Mouse (Mus musculus) neural tube, embryonic 15.5 days (tissue): Measurements from ENCODE around the gene Ddx43. TPM values are rescaled to one million over a fixed set of nuclear protein-coding genes. Genes with fewer than 3 reads are reported as not detected.
"Not testable (repeated sequence)": the region's sequence is repeated elsewhere in the genome, so short reads cannot be mapped to it uniquely, and the experiment has no call there.

ENCODE experiments used
- ATAC-seq: fragments of 200-750 bp; cut with Nextera tagmentation; 2 replicates; pipeline ENCODE4 v1.8.0; 2017; ENCODE audit warnings: mild to moderate bottlenecking, moderate TSS enrichment, moderate library complexity; ENCODE audit not compliant: low FRiP score
- H3K27ac ChIP-seq: fragments of 300-500 bp; sonication (generic); replicated peaks from 2 replicates; pipeline ENCODE4 v1.5.1; 2015; ENCODE audit warnings: mild to moderate bottlenecking, inconsistent platforms
- H3K27me3 ChIP-seq: fragments of 300-500 bp; sonication (generic); replicated peaks from 2 replicates; pipeline ENCODE4 v1.6.1; 2015; ENCODE audit warnings: inconsistent platforms
- H3K36me3 ChIP-seq: fragments of 300-500 bp; sonication (generic); 2 replicates; pipeline ENCODE4 v1.6.1; 2015; ENCODE audit warnings: inconsistent platforms
- H3K4me1 ChIP-seq: fragments of 300-500 bp; sonication (generic); 2 replicates; pipeline ENCODE4 v1.6.1; 2015; ENCODE audit warnings: inconsistent platforms
- H3K4me2 ChIP-seq: fragments of 300-500 bp; sonication (generic); 2 replicates; pipeline ENCODE4 v1.6.1; 2015; ENCODE audit warnings: inconsistent platforms, mild to moderate bottlenecking, moderate library complexity
- H3K4me3 ChIP-seq: fragments of 300-500 bp; sonication (generic); replicated peaks from 2 replicates; pipeline ENCODE4 v1.5.1; 2015; ENCODE audit warnings: mild to moderate bottlenecking, inconsistent platforms
- H3K9ac ChIP-seq: fragments of 300-500 bp; sonication (generic); replicated peaks from 2 replicates; pipeline ENCODE4 v1.6.1; 2015; ENCODE audit warnings: mild to moderate bottlenecking, inconsistent platforms
- H3K9me3 ChIP-seq: fragments of 300-500 bp; sonication (generic); replicated peaks from 2 replicates; pipeline ENCODE4 v1.6.1; 2016; ENCODE audit warnings: inconsistent platforms
- WGBS: fragments of 180-500 bp; shearing (Covaris S2); methylation state at CpG from one replicate; pipeline ENCODE4 v1.1.7; 2015; ENCODE audit warnings: mixed read lengths; 5-methylcytosine and 5-hydroxymethylcytosine counted together
- polyA plus RNA-seq: library from polyadenylated mRNA; unstranded; fragments of >200 nt; fragmentation: Nextera tagmentation; extraction: Ambion mirVana; gene quantifications from 2 replicates; pipeline ENCODE4 v1.2.1, GENCODE M21; 2015

Ddx43 gene
- polyA plus RNA-seq, 1 experiment from 2014 or later = 0.65 TPM

- Histone ChIP-seq H3K27me3 (no peaks in the 10 kb centered on the region), H3K36me3 (no peaks in the 10 kb centered on the region), H3K9me3 (no peaks in the 10 kb centered on the region), H3K4me1 (no peaks in the 10 kb centered on the region), H3K4me2 (no peak overlapping the region), H3K27ac (no peak overlapping the region), H3K4me3 (no peak overlapping the region), H3K9ac (no peak overlapping the region)
- ATAC-seq = no peak
- 49% methylated on average over 2 of the region's 2 CpGs for WGBS
Measured at GRCm38 (mm10) chr9:78360484-78360872, 35.1 kb upstream of the Ddx43 start.

DNA sequence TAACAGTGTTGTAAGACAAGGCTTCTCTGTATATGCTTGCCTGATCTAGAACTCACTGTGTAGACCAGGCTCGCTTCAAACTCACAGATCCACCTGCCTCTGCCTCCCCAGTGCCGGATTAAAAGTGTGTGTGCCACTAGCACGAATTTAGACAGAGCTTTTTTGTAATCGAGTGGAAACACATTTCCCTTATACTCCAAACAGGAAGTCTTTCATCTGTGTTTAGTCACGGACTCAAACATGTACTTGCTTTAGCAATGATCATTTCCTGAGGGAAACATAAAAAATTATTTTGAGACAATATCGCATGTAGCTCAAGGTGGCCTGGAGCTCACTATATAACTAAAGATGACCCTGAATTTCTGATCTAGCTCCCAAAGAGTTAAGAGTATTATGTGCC is 32.2 kb upstream of the Ddx43 start:
- H3K4me2 ChIP-seq = no peak overlapping the region
- no peak overlapping the region for H3K4me3 ChIP-seq
- H3K36me3 ChIP-seq = no peaks in the 10 kb centered on the region
- ATAC-seq = no peak
- 78% methylated on average over 6 of the region's 6 CpGs for WGBS
- no peaks in the 10 kb centered on the region for H3K4me1 ChIP-seq
- H3K27ac ChIP-seq = no peak overlapping the region
- H3K27me3 ChIP-seq = no peaks in the 10 kb centered on the region
- H3K9ac ChIP-seq = no peak overlapping the region
- H3K9me3 ChIP-seq = no peaks in the 10 kb centered on the region

- 90% methylated on average over 6 of the region's 6 CpGs for WGBS
- Histone ChIP-seq H3K9me3 (no peaks in the 10 kb centered on the region), H3K27ac (no peak overlapping the region), H3K9ac (no peak overlapping the region), H3K4me2 (no peak overlapping the region), H3K36me3 (no peaks in the 10 kb centered on the region), H3K27me3 (no peaks in the 10 kb centered on the region), H3K4me1 (no peaks in the 10 kb centered on the region), H3K4me3 (no peak overlapping the region)
- no peak for ATAC-seq
Measured at GRCm38 (mm10) chr9:78364701-78365100, 30.9 kb upstream of the Ddx43 start.

DNA sequence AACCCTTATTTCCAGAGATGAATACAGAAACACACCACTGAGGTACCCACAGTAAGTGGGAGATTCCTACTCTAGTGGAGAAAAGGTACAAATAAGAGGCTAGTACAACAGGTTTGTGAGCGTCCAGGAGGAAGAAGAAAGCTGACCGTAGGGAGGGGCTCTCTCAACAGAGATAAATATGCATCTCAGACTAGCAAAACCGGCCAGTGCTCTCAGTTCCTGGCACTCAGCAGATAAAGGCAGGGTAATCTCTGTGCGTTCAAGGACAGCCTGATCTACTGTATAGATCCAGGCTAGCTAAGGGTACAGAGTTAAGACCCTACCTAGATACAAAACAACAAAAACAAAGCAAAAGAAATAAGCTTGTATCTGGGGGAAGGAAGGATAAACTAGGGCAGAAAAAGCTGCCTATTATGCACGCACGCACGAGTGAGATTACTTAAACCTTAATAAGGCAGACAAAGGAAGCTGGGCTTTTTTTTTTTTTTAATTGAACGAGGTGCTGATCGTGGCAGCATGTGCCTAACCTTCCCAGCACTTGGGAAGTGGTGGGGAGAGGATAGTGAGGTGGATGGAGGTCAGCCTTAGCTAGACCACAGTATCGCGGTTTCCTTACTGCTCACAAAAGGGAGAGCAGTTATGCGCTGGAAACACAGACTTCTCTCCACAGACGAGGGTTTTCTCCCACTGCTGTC is 29.6 kb upstream of the Ddx43 start:
- no peak overlapping the region for H3K4me3 ChIP-seq
- 77% methylated on average over 13 of the region's 13 CpGs for WGBS
- H3K4me2 ChIP-seq = no peak overlapping the region
- H3K27me3 ChIP-seq = no peaks in the 10 kb centered on the region
- no peaks in the 10 kb centered on the region for H3K4me1 ChIP-seq
- H3K36me3 ChIP-seq = no peaks in the 10 kb centered on the region
- no peaks in the 10 kb centered on the region for H3K9me3 ChIP-seq
- ATAC-seq = no peak
- no peak overlapping the region for H3K27ac ChIP-seq
- no peak overlapping the region for H3K9ac ChIP-seq

- WGBS = 94% methylated on average over 16 of the region's 16 CpGs
Measured at GRCm38 (mm10) chr9:78367959-78368358, 27.6 kb upstream of the Ddx43 start, which contains the start of gene Dppa5a. Dppa5a (minus strand) TSS chr9:78368177.

DNA sequence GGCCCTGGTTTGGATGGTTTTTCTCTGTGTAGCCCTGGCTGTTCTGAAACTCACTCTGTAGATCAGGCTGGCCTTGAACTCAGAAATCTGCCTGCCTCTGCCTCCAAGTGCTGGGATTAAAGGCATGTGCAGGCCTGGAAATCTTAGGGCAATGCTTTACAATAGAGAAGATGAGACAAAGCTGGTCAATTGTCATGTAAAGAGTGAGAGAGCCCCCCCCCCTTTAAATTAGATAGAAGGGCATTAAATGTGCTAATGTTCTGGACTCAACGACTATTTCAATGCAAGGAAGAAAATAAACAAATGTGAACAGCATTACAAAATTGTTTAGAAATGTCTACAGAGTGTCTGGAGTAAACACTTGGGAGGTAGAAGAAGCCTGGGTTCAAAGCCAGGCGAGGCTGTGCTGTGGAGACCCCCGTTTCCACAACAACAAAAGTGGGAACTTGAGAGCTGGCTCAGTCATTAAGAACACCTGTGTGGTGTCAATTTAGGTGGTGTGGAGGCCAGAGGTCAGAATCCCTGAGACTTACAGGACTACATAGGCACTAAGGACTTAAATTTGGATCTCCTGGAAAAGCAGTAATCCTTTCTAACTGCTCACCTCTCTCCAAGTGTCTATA is 26.8 kb upstream of the Ddx43 start:
- H3K4me1 ChIP-seq = no peaks in the 10 kb centered on the region
- H3K9me3 ChIP-seq = no peaks in the 10 kb centered on the region
- 83% methylated on average over 3 of the region's 3 CpGs for WGBS
- H3K27me3 ChIP-seq = no peaks in the 10 kb centered on the region
- H3K36me3 ChIP-seq = no peaks in the 10 kb centered on the region
- no peak overlapping the region for H3K27ac ChIP-seq
- no peak for ATAC-seq
- H3K9ac ChIP-seq = no peak overlapping the region
- no peak overlapping the region for H3K4me3 ChIP-seq
- H3K4me2 ChIP-seq = no peak overlapping the region

More at GRCm38 (mm10) chr9:78367959-78368358, 27.6 kb upstream of the Ddx43 start, which contains the start of gene Dppa5a:
- H3K4me2 ChIP-seq, H3K9me3 ChIP-seq, H3K4me1 ChIP-seq, H3K9ac ChIP-seq, H3K36me3 ChIP-seq, H3K27ac ChIP-seq, ATAC-seq, H3K4me3 ChIP-seq, H3K27me3 ChIP-seq: not testable (repeated sequence)

GRCm38 (mm10) chr9:78369349-78369748 is 26.2 kb upstream of the Ddx43 start:
- H3K9ac ChIP-seq = no peak overlapping the region
- ATAC-seq = no peak
- H3K9me3 ChIP-seq = no peaks in the 10 kb centered on the region
- 98% methylated on average over 2 of the region's 2 CpGs for WGBS
- no peaks in the 10 kb centered on the region for H3K27me3 ChIP-seq
- H3K4me1 ChIP-seq = no peaks in the 10 kb centered on the region
- no peak overlapping the region for H3K4me3 ChIP-seq
- no peak overlapping the region for H3K4me2 ChIP-seq
- no peaks in the 10 kb centered on the region for H3K36me3 ChIP-seq
- H3K27ac ChIP-seq = no peak overlapping the region

DNA sequence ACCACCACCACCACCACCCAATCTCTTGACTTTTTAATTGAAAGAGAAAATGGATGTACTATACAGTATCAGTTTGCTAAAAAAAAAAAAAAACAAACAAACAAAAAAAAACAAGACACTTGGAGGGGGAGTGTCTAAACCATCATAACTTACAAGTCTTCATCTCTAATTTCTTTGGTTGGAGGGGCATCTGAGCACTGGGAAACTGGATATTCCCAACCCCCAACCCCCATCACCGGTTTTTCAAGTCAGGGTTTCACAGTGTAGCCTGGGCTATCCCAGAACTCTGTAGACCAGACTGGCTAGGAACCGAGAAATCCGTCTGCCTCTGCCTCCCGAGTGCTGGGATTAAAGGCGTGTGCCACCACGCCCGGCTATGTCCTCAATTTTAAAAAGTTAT is 25.8 kb upstream of the Ddx43 start:
- H3K4me3 ChIP-seq = no peak overlapping the region
- no peaks in the 10 kb centered on the region for H3K36me3 ChIP-seq

GRCm38 (mm10) chr9:78371441-78371840 is 24.1 kb upstream of the Ddx43 start:
- no peak overlapping the region for H3K27ac ChIP-seq
- H3K36me3 ChIP-seq = no peaks in the 10 kb centered on the region
- H3K4me1 ChIP-seq = no peaks in the 10 kb centered on the region
- H3K9ac ChIP-seq = no peak overlapping the region
- 91% methylated on average over 3 of the region's 3 CpGs for WGBS
- H3K4me2 ChIP-seq = no peak overlapping the region
- no peak overlapping the region for H3K4me3 ChIP-seq
- no peak for ATAC-seq
- no peaks in the 10 kb centered on the region for H3K27me3 ChIP-seq
- no peaks in the 10 kb centered on the region for H3K9me3 ChIP-seq

More for the DNA sequence above, 25.8 kb upstream of the Ddx43 start:
- ATAC-seq = no peak
- WGBS = 91% methylated on average over 7 of the region's 7 CpGs
- Histone ChIP-seq H3K27me3 (no peaks in the 10 kb centered on the region), H3K9me3 (no peaks in the 10 kb centered on the region), H3K9ac (no peak overlapping the region), H3K4me1 (no peaks in the 10 kb centered on the region), H3K4me2 (no peak overlapping the region), H3K27ac (no peak overlapping the region)

- Histone ChIP-seq H3K9ac (no peak overlapping the region), H3K9me3 (no peaks in the 10 kb centered on the region), H3K4me1 (peaks cover 6% of the 10 kb centered on the region), H3K27me3 (no peaks in the 10 kb centered on the region), H3K4me2 (no peak overlapping the region), H3K36me3 (no peaks in the 10 kb centered on the region), H3K4me3 (no peak overlapping the region), H3K27ac (no peak overlapping the region)
- no peak for ATAC-seq
- WGBS = 85% methylated on average over 10 of the region's 10 CpGs
Measured at GRCm38 (mm10) chr9:78372827-78373504, 22.6 kb upstream of the Ddx43 start.

DNA sequence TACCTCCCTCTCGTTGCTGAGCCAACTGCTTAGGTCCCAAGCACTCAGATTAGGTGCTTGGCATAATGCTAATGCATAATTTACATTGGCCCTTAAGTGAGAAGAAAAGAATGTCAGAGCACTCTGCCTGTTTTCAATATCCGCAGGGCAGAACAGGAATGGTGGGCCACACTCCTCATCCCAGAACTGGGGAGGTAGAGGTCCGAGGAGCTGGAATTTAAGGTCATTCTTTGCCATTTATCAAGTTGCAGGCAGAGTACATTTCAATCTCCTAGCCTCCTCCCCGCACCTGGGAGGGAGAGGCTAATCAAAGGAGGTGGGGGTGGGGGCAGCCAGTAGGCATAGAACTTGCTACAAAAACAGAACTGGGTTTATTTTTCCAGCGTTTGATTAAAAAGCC is 21.2 kb upstream of the Ddx43 start:
- no peak overlapping the region for H3K9ac ChIP-seq
- no peak overlapping the region for H3K27ac ChIP-seq
- H3K4me3 ChIP-seq = no peak overlapping the region
- ATAC-seq = no peak
- H3K4me1 ChIP-seq = peaks cover 14% of the 10 kb centered on the region
- no peaks in the 10 kb centered on the region for H3K36me3 ChIP-seq
- H3K4me2 ChIP-seq = no peak overlapping the region
- 57% methylated on average over 5 of the region's 5 CpGs for WGBS
- H3K27me3 ChIP-seq = no peaks in the 10 kb centered on the region
- no peaks in the 10 kb centered on the region for H3K9me3 ChIP-seq

DNA sequence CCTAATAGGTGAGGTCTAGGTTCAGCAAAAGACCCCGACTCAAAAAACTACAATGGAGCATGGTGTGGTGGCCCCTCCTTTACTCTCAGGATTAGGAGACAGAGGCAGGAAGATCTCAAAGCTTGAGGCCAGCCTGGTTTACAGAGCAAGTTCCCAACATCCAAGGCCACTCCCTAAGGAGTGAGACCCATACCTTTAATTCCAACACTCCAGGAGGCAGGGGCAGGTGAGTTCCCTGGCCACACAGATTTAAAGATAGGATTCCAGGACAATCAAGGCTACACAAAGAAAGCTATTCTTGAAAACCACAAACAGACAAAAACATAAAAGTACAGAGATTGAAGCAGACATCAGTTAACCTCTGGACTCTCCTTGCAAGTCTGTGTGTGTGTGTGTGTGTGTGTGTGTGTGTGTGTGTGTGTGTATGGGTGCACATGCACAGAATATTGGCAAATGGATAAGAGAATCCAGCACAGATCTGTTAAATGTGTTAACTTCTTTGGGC is 20.6 kb upstream of the Ddx43 start:
- H3K27me3 ChIP-seq = no peaks in the 10 kb centered on the region
- ATAC-seq = no peak
- no peaks in the 10 kb centered on the region for H3K9me3 ChIP-seq
- WGBS = 96% methylated on average over 1 of the region's 1 CpGs
- no peak overlapping the region for H3K27ac ChIP-seq
- H3K4me1 ChIP-seq = peaks cover 14% of the 10 kb centered on the region
- no peak overlapping the region for H3K9ac ChIP-seq
- no peaks in the 10 kb centered on the region for H3K36me3 ChIP-seq
- H3K4me3 ChIP-seq = no peak overlapping the region
- no peak overlapping the region for H3K4me2 ChIP-seq
